Mouse (Mus musculus) spleen, adult 2 months (tissue): ENCODE results near the gene Ntan1. TPM values are rescaled to one million over a fixed set of nuclear protein-coding genes. Genes with fewer than 3 reads are reported as not detected.
"Not testable (repeated sequence)": the region's sequence is repeated elsewhere in the genome, so short reads cannot be mapped to it uniquely, and the experiment has no call there.

Experiments used
- DNase-seq, 2 experiments: peaks; one replicate each; pipeline versions ENCODE4 v3.0.0 to v3.0.0-alpha.2; 2012 to 2021; ENCODE audit warnings: low spot score in 2 of 2, low read depth in 1 of 2
- H3K27ac ChIP-seq: fragments of 200-500 bp; 2 replicates; pipeline ENCODE4 v1.5.1; 2012; ENCODE audit warnings: low read length, inconsistent platforms; ENCODE audit not compliant: insufficient read depth
- H3K27me3 ChIP-seq: fragments of 200-500 bp; 2 replicates; pipeline ENCODE4 v1.6.1; 2012; ENCODE audit warnings: mild to moderate bottlenecking, moderate library complexity, low read length, inconsistent platforms; ENCODE audit not compliant: control insufficient read depth, insufficient read depth
- H3K36me3 ChIP-seq: fragments of 200-500 bp; 2 replicates; pipeline ENCODE4 v1.6.1; 2012; ENCODE audit warnings: mild to moderate bottlenecking, low read length, inconsistent platforms; ENCODE audit not compliant: control insufficient read depth, insufficient read depth
- H3K4me1 ChIP-seq: fragments of 200-500 bp; 2 replicates; pipeline ENCODE4 v1.6.1; 2011; ENCODE audit warnings: inconsistent platforms; ENCODE audit not compliant: control insufficient read depth, insufficient read depth, insufficient read length
- H3K4me3 ChIP-seq: fragments of 200-500 bp; 2 replicates; pipeline ENCODE4 v1.5.1; 2011; ENCODE audit warnings: mild to moderate bottlenecking, inconsistent platforms; ENCODE audit not compliant: insufficient read depth, insufficient read length; ENCODE audit errors: extremely low read depth
- CTCF ChIP-seq: fragments of 200-500 bp; IDR thresholded peaks from 2 replicates; pipeline ENCODE4 v1.5.1; 2011; ENCODE audit warnings: mild to moderate bottlenecking, inconsistent platforms; ENCODE audit not compliant: insufficient read depth, insufficient read length, insufficient replicate concordance; ENCODE audit errors: extremely low read depth
- POLR2A ChIP-seq: fragments of 200-500 bp; IDR thresholded peaks from 2 replicates; pipeline ENCODE4 v1.6.1; 2011; ENCODE audit warnings: low read depth, low read length, inconsistent platforms
- WGBS: fragments of 180-500 bp; shearing (Covaris S2); methylation state at CpG from one replicate; pipeline ENCODE4 v1.1.7; 2018; 5-methylcytosine and 5-hydroxymethylcytosine counted together
- polyA plus RNA-seq: library from polyadenylated mRNA; depleted of rRNA; stranded (reverse); fragments of >200 nt; gene quantifications from 2 replicates; pipeline ENCODE4 v1.2.3, GENCODE M21; 2012

Ntan1 gene
- polyA plus RNA-seq, 1 experiment = 42.8 TPM

DNA sequence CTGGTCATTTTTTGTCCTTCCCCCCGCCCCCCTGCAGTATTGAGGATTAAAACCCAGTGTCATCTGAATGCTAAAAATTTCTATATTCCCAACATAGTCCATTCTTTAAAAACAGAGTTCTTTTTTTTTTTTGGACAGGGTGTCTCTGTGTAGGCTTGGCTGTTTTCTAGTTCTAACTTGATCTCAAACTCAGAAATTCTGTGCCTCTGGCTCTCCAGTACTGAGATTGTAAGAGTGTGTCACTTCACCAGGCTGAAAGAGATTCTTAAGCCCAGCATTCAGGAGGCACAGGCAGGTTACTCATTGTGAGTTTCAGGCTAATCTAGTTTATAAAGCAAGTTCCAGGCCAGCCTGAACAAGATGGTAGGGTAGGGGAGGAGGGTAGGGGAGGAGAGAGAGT lies 28.0 kb downstream of the Ntan1 start:
- WGBS = 85% methylated on average over 1 of the region's 1 CpGs
- H3K4me1 ChIP-seq = peaks cover 2% of the 10 kb centered on the region; the same call in 1 of the 2 replicates
- no peak overlapping the region for H3K27ac ChIP-seq
- H3K4me3 ChIP-seq = no peak overlapping the region
- no peak for TF ChIP-seq POLR2A
- TF ChIP-seq CTCF = no peak
- DNase-seq = no peak
- no peaks in the 10 kb centered on the region for H3K27me3 ChIP-seq
- peaks cover 18% of the 10 kb centered on the region for H3K36me3 ChIP-seq

DNA sequence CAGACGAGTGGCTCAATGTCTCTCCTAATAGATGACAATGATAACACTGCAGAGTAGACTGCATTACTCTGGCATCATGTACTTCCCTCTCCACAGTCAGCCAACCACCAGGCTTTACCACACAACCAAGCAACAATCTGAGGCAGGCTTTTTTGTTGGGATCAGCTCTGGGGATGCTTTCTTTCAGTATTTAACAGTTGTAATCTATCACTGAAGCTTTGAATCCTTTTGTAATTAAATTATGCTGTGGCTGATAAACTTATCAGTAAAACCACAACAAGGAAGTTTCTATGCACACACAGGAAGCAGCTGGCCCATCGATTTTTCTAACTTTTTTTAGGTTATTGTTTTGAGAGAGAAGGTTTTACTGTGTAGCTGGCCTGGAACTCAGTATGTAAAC lies 29.7 kb downstream of the Ntan1 start:
- no peak for DNase-seq
- peak overlapping the region; percentile 65 for H3K27ac ChIP-seq
- TF ChIP-seq POLR2A = no peak
- TF ChIP-seq CTCF = no peak
- peaks cover 13% of the 10 kb centered on the region for H3K36me3 ChIP-seq
- peaks cover 2% of the 10 kb centered on the region; the same call in 1 of the 2 replicates for H3K4me1 ChIP-seq
- H3K27me3 ChIP-seq = no peaks in the 10 kb centered on the region
- WGBS = 13% methylated on average over 2 of the region's 2 CpGs
- H3K4me3 ChIP-seq = no peak overlapping the region

DNA sequence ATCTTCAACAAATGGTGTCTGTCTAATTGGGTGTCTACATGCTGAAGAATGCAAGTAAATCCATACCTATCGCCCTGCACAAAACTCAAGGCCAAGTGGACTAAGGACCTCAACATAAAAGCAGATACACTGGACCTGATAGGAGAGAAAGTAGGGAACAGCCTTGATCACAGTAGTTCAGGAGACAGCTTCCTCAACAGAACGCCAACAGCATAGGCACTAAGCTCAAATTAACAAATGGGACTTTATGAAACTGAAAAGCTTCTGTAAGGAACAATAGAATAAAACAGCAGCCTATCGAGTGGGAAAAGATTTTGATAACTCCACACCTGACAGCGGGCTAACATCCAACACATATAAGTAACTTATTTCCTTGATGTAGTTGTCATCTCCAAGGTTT lies 32.8 kb downstream of the Ntan1 start:
- WGBS = 95% methylated on average over 4 of the region's 4 CpGs
- Histone ChIP-seq H3K36me3 (peaks cover 11% of the 10 kb centered on the region), H3K27ac (no peak overlapping the region), H3K4me1 (peaks cover 2% of the 10 kb centered on the region; the same call in 1 of the 2 replicates), H3K27me3 (no peaks in the 10 kb centered on the region), H3K4me3 (no peak overlapping the region)
- TF ChIP-seq POLR2A (no peak), CTCF (no peak)
- DNase-seq = no peak

DNA sequence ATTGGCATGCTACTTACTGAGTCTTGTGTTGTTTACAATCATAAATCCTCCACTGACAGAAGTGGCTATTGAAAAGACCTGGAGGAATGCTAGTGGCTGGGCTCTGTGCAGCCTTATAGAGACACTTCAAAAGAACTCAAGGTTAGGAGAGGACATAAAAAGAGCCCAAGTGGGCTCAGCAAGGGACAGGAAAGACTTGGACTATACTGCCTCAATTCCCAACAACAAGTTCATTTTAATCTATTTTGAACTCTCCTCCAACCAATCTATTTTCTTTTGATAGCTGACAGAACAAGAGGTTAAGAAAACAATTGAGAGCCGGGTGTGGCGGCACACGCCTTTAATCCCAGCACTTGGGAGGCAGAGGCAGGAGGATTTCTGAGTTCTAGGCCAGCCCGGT lies 35.2 kb downstream of the Ntan1 start:
- 92% methylated on average over 4 of the region's 4 CpGs for WGBS

DNA sequence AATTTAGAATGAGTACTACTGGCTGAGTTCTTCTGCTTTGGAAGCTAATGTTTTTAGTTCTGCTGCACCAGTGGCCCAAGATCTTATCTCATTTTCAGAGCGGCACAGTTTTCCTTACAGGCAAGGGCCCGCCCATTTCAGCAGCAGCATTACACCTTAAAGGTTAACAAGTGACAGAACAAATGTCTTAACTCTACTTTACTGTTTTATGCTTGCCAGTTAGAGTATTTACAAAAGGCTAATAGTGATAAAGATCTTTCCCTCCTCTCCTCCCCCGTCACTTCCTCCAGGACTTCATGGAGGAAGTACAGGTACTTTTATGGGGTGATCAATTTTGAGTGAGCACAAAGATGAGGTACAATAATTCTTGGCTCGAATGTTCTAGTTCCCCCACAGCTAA lies 47.4 kb downstream of the Ntan1 start:
- DNase-seq = no peak
- no peak overlapping the region for H3K27ac ChIP-seq
- H3K27me3 ChIP-seq = no peaks in the 10 kb centered on the region
- WGBS = 64% methylated on average over 4 of the region's 4 CpGs
- no peak for TF ChIP-seq CTCF
- no peak for TF ChIP-seq POLR2A
- no peaks in the 10 kb centered on the region; the same call in 1 of the 2 replicates for H3K4me1 ChIP-seq
- H3K4me3 ChIP-seq = no peak overlapping the region
- H3K36me3 ChIP-seq = peaks cover 12% of the 10 kb centered on the region

More for the DNA sequence above, 35.2 kb downstream of the Ntan1 start:
- H3K27me3 ChIP-seq = no peaks in the 10 kb centered on the region
- H3K36me3 ChIP-seq = peaks cover 15% of the 10 kb centered on the region
- no peak for TF ChIP-seq CTCF
- TF ChIP-seq POLR2A = no peak
- no peak overlapping the region for H3K27ac ChIP-seq
- DNase-seq = no peak
- no peaks in the 10 kb centered on the region; the same call in 1 of the 2 replicates for H3K4me1 ChIP-seq
- H3K4me3 ChIP-seq = no peak overlapping the region

DNA sequence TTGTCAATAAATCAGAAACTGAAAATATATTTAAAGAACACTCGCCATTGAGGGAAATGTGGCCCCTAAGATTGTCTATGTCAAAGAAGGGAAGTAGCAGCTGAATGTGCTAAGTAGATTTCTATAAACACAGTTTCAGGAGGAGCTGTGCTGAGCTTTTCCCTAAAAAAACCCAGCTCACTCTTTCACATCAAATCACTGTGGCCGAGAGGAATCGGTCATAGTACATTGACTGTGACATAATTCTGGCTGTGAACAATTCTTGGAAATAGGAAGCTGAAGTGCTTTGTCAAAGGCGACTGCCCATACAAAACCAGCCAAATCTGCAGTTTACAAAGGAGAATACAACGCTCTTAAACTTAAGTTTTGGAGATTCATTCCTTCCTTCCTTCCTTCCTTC lies 48.0 kb downstream of the Ntan1 start:
- WGBS = 56% methylated on average over 5 of the region's 5 CpGs
- no peaks in the 10 kb centered on the region; the same call in 1 of the 2 replicates for H3K4me1 ChIP-seq
- H3K27me3 ChIP-seq = no peaks in the 10 kb centered on the region
- no peak overlapping the region for H3K27ac ChIP-seq
- peaks cover 12% of the 10 kb centered on the region for H3K36me3 ChIP-seq
- no peak overlapping the region for H3K4me3 ChIP-seq
- DNase-seq = no peak
- TF ChIP-seq POLR2A (no peak), CTCF (no peak)

DNA sequence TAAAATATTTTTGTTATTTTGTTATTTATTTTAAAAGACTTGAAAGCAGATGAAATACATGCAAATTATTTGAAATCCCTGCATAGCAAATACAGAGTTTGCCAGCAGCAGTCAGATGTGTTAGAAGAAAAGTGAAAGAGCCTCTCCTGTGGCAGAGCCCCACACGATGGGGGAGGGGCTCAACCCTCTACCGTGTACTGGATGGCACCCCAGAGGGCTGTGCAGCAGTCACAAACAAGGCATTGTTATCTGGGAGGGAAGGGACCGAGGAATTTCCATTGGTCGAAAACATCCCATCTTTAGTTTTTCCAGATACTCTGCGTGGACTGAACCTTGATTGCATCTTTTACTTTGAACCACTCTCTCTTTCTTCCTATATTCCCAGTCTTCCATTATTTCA lies 48.8 kb downstream of the Ntan1 start:
- H3K4me3 ChIP-seq, H3K27me3 ChIP-seq, H3K4me1 ChIP-seq, H3K27ac ChIP-seq, DNase-seq: not testable (repeated sequence)
- peaks cover 14% of the 10 kb centered on the region for H3K36me3 ChIP-seq
- WGBS = 69% methylated on average over 5 of the region's 5 CpGs
